Mouse (Mus musculus) activated CD4-positive, CD25-positive, alpha-beta regulatory T cell, adult 4 months (primary cell): ENCODE measurements around the gene Gm49321. TPM values are rescaled to one million over a fixed set of nuclear protein-coding genes. Genes with fewer than 3 reads are reported as not detected.

Source experiments
- ATAC-seq: one replicate; pipeline ENCODE4 v1.8.0; 2017
- polyA plus RNA-seq, 2 experiments: library from polyadenylated mRNA; unstranded; fragments of 100-300 nt; shearing (Covaris generic); gene quantifications; one replicate each; pipeline ENCODE4 v1.2.1; 2017

Gene Gm49321
- polyA plus RNA-seq, 2 experiments from 2014 or later: 10.8 to 21.0 TPM

GRCm38 (mm10) chr12:73949318-73950058 lies 12.0 kb downstream of the Gm49321 start:
- ATAC-seq: no peak

GRCm38 (mm10) chr12:73952879-73953278 lies 15.4 kb downstream of the Gm49321 start:
- ATAC-seq: peak; percentile 58

- ATAC-seq: peak; percentile 58
Measured at GRCm38 (mm10) chr12:73953420-73954186, 16.1 kb downstream of the Gm49321 start.

- no peak for ATAC-seq
Measured at GRCm38 (mm10) chr12:73954785-73955184, 17.3 kb downstream of the Gm49321 start.

GRCm38 (mm10) chr12:73957676-73958075 lies 20.2 kb downstream of the Gm49321 start:
- ATAC-seq: no peak

GRCm38 (mm10) chr12:73958830-73959229 lies 21.4 kb downstream of the Gm49321 start:
- ATAC-seq: no peak

GRCm38 (mm10) chr12:73964291-73965281 lies 27.1 kb downstream of the Gm49321 start, which contains the start of gene Snapc1:
Snapc1 (plus strand) TSS chr12:73964481.
- peak; percentile 99 for ATAC-seq

- no peak for ATAC-seq
Measured at GRCm38 (mm10) chr12:73969142-73969541, 31.7 kb downstream of the Gm49321 start.

- ATAC-seq: no peak
Measured at GRCm38 (mm10) chr12:73974584-73974983, 37.1 kb downstream of the Gm49321 start.

- no peak for ATAC-seq
Measured at GRCm38 (mm10) chr12:73978144-73978543, 40.7 kb downstream of the Gm49321 start.

GRCm38 (mm10) chr12:73979667-73980066 lies 42.2 kb downstream of the Gm49321 start:
- no peak for ATAC-seq

- ATAC-seq: no peak
Measured at GRCm38 (mm10) chr12:73982533-73982932, 45.1 kb downstream of the Gm49321 start.

- ATAC-seq: no peak
Measured at GRCm38 (mm10) chr12:73986299-73986698, 48.8 kb downstream of the Gm49321 start.

GRCm38 (mm10) chr12:73988393-73989008 lies 51.0 kb downstream of the Gm49321 start:
- ATAC-seq: no peak

GRCm38 (mm10) chr12:73989594-73989993 lies 52.1 kb downstream of the Gm49321 start:
- ATAC-seq: peak; percentile 71

GRCm38 (mm10) chr12:73996906-73997296 lies 59.4 kb downstream of the Gm49321 start:
- ATAC-seq: no peak

GRCm38 (mm10) chr12:73997297-73998127 lies 60.1 kb downstream of the Gm49321 start, which contains the start of gene Syt16:
Syt16 (plus strand) TSS chr12:73997661.
- ATAC-seq: no peak

GRCm38 (mm10) chr12:73998128-73998456 lies 60.6 kb downstream of the Gm49321 start:
- no peak for ATAC-seq

- no peak for ATAC-seq
Measured at GRCm38 (mm10) chr12:74002449-74002848, 65.0 kb downstream of the Gm49321 start.

GRCm38 (mm10) chr12:74009448-74009911 lies 72.0 kb downstream of the Gm49321 start:
- ATAC-seq: peak; percentile 57

GRCm38 (mm10) chr12:74013739-74014138 lies 76.3 kb downstream of the Gm49321 start:
- no peak for ATAC-seq
